Mouse (Mus musculus) adrenal gland, postnatal 10 days (tissue): ENCODE measurements at regions not wholly inside any gene's neighbourhood (a gene's known extent, or its start where the extent isn't known, plus 50 kb on each side); places are given as distances from the start of the nearest gene placed in this dataset.
"Not testable (repeated sequence)": the region's sequence is repeated elsewhere in the genome, so short reads cannot be mapped to it uniquely, and the experiment has no call there.

Experiments
- DNase-seq: peaks from one replicate; pipeline ENCODE4 v3.0.0; 2021; ENCODE audit warnings: mixed read lengths

- no peak for DNase-seq
These were observed 378.2 kb downstream of the Fbxo8 start for GRCm38 (mm10) chr8:56929076-56929475.

DNA sequence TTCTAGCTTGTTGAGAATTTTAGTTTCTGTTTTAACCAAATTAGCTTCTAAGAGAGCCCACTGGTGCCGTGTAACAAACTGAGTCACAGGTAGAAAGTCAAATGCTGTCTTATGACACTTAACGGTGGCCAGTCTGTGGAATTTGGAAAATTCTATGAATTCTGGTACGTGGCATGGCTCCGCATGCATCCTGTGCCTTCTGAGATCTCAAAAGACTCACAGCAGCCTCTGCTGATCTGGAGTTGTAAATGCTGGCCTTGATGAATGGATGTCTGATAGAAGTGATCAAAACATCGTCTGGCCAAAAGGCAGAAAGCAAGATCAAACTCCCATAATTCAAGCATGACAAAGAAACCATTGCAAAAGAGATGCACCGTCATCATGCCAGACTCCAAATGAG is 381.5 kb downstream of the Fbxo8 start:
- no peak for DNase-seq

- DNase-seq = no peak
These were observed 358.6 kb upstream of the Hand2 start for GRCm38 (mm10) chr8:56962186-56962585.

DNA sequence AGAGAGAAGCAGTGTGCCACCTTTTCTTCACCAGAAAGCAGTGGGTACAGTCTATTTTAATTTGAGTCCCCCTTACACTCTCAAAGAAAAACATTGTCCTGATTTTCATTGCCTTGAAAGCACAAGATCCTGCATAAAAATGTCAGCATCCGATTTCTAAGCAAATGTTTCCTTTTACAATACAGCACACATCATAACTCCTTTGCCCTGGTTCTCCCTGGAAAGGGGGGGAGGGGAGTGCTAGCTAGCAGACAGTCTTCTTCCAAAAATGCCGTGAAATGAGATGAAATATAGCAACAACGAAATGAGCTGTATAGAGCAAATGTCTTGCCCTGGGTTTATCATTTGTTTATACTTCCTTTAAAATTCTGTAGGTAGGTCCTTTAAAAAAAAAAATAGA is 350.5 kb upstream of the Hand2 start:
- DNase-seq = no peak

- DNase-seq = no peak
These were observed 341.8 kb upstream of the Hand2 start for GRCm38 (mm10) chr8:56978994-56979393.

GRCm38 (mm10) chr8:56979416-56979815 is 341.4 kb upstream of the Hand2 start:
- DNase-seq = no peak

- no peak for DNase-seq
These were observed 310.3 kb upstream of the Hand2 start for GRCm38 (mm10) chr8:57010318-57011024.

DNA sequence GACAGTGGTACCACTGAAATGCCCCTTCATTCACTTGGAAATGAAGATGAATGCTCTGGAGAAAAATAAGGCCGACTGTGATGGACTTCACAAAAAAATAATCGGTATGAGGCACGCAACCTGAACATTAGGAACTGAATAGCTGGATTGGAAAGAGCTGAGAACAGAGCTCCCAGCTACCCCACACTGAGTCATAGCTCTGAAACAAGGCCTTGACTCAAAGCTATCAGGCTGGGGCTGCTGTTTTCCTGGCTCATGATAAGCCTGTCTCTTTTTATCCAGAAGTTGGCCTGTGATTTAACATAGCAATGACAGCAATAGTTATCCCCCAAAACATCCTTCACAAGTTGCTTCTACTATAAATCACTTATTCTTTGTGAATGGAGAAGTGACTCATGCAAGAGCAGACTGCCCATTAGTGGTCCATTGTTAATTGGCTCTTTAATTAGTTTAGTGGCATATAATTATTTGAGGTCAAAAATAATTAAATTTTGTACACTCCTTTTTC is 306.9 kb upstream of the Hand2 start:
- peak; percentile 26 for DNase-seq

- no peak for DNase-seq
These were observed 304.5 kb upstream of the Hand2 start for GRCm38 (mm10) chr8:57016329-57016728.

GRCm38 (mm10) chr8:57028096-57028495 is 292.7 kb upstream of the Hand2 start:
- not testable (repeated sequence) for DNase-seq

- DNase-seq = no peak
These were observed 272.3 kb upstream of the Hand2 start for GRCm38 (mm10) chr8:57048490-57048889.

DNA sequence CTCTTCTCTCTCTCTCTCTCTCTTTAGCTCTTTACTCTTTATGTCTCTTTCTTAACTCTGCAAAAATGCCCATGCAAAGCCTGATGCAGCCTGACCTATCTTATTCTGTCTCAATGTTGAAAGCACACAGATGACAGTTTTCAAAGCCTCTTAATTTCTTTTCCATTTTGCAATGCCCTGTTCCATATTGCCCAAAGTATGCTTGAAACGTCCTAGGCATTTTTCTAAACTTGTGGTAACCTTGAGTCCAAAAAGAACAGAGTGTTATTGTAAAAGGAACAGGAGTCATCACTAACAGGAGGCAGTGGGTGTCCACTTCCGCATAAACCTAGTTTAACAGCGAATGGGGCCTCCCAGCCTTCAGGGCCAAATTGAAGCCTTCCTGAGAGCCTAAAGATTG is 271.9 kb upstream of the Hand2 start:
- DNase-seq = no peak

- DNase-seq = no peak
These were observed 268.1 kb upstream of the Hand2 start for GRCm38 (mm10) chr8:57052661-57053060.

DNA sequence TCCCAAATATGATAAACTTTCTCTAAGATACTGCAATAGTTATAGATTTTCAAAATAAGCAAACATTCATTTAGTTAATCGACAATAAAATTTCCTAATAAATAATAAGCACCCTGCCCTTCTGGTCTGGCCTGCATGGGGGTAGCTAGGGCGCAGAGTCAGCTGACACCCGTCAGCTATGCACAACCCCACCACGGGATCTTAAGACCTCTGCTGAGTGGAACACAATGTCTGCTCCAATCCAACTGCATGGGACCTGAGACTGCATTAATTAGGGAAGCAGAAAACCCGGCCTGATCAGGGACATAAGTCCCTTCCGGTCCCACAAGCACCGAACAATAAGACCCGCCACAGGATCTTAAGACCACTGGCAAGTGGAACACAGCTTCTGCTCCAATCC is 243.8 kb upstream of the Hand2 start:
- DNase-seq = no peak

DNA sequence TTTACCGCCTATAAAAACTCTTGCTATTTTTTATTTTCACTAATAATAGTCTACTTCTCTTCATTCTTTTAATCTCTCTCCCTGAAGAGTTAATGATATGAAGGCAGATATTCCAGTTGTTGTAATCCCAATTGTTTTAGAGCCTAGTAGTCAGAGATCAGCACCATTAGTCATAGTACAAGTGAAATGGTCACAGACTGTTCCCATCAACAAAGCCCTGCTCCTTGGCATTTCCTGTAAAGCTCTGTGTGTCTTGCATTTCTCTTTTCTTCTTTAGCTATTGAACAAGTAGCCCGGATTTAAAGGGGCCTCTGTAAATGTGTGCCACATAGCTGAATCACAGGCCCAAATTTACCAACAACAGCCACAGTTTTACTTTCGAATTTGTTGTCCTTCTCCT is 234.0 kb upstream of the Hand2 start:
- DNase-seq = no peak

GRCm38 (mm10) chr8:57092403-57092802 is 228.4 kb upstream of the Hand2 start:
- DNase-seq = no peak

DNA sequence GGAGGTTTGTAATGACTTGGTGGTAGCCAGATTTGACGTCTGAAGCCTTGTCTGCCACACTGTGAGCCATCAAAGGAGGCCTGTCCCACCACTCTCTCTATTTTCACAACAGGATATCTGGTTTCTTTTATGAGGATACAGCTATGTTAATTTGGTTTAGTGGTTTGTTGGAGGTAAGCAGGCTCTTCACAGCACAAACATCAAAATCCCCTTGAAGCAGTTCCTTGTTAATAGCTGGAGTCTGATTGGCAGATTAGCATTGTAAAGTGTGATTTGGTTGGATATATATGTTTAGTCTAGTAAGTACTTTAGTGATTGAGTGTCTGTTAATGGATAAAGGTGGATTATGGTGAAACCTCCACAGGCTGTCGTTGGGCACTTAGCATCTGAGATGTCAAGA is 225.6 kb upstream of the Hand2 start:
- DNase-seq = no peak

GRCm38 (mm10) chr8:57110765-57111402 is 209.9 kb upstream of the Hand2 start:
- DNase-seq = not testable (repeated sequence)

GRCm38 (mm10) chr8:57111403-57111771 is 209.4 kb upstream of the Hand2 start:
- no peak for DNase-seq

GRCm38 (mm10) chr8:57113915-57114314 is 206.9 kb upstream of the Hand2 start:
- no peak for DNase-seq

DNA sequence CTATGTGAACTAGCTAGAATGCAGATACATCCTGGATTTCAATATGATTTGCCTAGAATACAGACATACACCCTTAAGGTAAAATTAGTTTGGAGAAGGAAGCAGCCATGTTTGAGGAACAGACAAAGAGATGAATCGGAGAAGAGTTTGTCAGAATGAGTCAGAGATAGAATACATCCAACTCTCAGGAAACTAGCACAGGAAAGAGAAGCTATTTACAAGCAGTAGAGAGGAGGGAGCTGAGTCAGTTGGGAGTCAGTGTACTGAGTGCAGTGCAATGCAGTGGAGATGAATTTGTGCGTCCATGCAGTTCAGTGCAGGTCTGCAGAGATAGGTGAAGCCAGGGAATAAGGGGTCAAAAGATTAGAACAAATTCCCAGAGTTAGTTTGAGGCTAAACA is 205.5 kb upstream of the Hand2 start:
- no peak for DNase-seq

DNA sequence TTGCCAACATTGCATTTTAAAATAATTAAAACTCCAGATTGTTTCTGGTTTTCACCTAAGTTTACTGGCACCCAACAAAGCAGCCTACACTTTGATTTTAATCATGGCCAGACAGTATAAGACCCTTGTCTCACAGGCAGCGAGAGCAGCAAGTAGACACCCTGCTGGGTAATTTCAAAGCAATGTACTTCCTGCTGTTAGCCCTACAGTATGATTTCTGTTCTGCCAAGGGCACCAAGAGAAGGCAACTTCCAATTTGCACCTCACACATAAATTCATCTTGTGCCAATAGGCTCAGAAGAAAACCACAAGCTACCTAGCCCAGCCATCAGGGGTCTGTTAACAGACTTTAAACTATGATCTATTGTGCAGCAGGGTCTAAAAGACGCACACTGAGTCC is 186.7 kb upstream of the Hand2 start:
- no peak for DNase-seq

DNA sequence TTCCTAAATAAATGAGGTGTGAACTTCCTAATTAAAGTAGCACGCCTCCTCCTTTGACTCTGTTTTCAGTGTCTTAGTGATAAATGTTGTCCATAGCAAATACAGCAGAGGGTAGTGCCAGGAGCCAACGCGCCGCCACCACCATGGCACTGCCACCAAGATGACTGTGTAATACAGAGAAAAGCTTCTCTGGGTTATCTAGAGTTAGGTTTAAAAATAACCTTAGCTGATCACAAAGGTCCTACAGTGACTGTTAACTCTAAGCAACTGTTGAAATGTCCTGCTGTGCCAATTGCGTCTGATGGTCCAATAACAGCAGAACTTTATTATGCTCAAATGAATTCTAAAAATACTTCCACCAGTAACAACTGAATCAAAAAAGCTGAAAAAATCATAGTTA is 186.1 kb upstream of the Hand2 start:
- DNase-seq = no peak

- no peak for DNase-seq
These were observed 172.7 kb upstream of the Hand2 start for GRCm38 (mm10) chr8:57148036-57148435.
